Mouse (Mus musculus) spleen, adult 2 months (tissue): ENCODE measurements around the gene Brinp2. TPM values are rescaled to one million over a fixed set of nuclear protein-coding genes. Genes with fewer than 3 reads are reported as not detected.

Source experiments
- DNase-seq, 2 experiments: peaks; one replicate each; pipeline versions ENCODE4 v3.0.0 to v3.0.0-alpha.2; 2012 to 2021; ENCODE audit warnings: low spot score in 2 of 2, low read depth in 1 of 2
- H3K27ac ChIP-seq: fragments of 200-500 bp; 2 replicates; pipeline ENCODE4 v1.5.1; 2012; ENCODE audit warnings: low read length, inconsistent platforms; ENCODE audit not compliant: insufficient read depth
- H3K27me3 ChIP-seq: fragments of 200-500 bp; 2 replicates; pipeline ENCODE4 v1.6.1; 2012; ENCODE audit warnings: mild to moderate bottlenecking, moderate library complexity, low read length, inconsistent platforms; ENCODE audit not compliant: control insufficient read depth, insufficient read depth
- H3K36me3 ChIP-seq: fragments of 200-500 bp; 2 replicates; pipeline ENCODE4 v1.6.1; 2012; ENCODE audit warnings: mild to moderate bottlenecking, low read length, inconsistent platforms; ENCODE audit not compliant: control insufficient read depth, insufficient read depth
- H3K4me1 ChIP-seq: fragments of 200-500 bp; 2 replicates; pipeline ENCODE4 v1.6.1; 2011; ENCODE audit warnings: inconsistent platforms; ENCODE audit not compliant: control insufficient read depth, insufficient read depth, insufficient read length
- H3K4me3 ChIP-seq: fragments of 200-500 bp; 2 replicates; pipeline ENCODE4 v1.5.1; 2011; ENCODE audit warnings: mild to moderate bottlenecking, inconsistent platforms; ENCODE audit not compliant: insufficient read depth, insufficient read length; ENCODE audit errors: extremely low read depth
- CTCF ChIP-seq: fragments of 200-500 bp; IDR thresholded peaks from 2 replicates; pipeline ENCODE4 v1.5.1; 2011; ENCODE audit warnings: mild to moderate bottlenecking, inconsistent platforms; ENCODE audit not compliant: insufficient read depth, insufficient read length, insufficient replicate concordance; ENCODE audit errors: extremely low read depth
- POLR2A ChIP-seq: fragments of 200-500 bp; IDR thresholded peaks from 2 replicates; pipeline ENCODE4 v1.6.1; 2011; ENCODE audit warnings: low read depth, low read length, inconsistent platforms
- WGBS: fragments of 180-500 bp; shearing (Covaris S2); methylation state at CpG from one replicate; pipeline ENCODE4 v1.1.7; 2018; 5-methylcytosine and 5-hydroxymethylcytosine counted together
- polyA plus RNA-seq: library from polyadenylated mRNA; depleted of rRNA; stranded (reverse); fragments of >200 nt; gene quantifications from 2 replicates; pipeline ENCODE4 v1.2.3, GENCODE M21; 2012

Brinp2 gene
- polyA plus RNA-seq, 1 experiment = 0.27 TPM

GRCm38 (mm10) chr1:158383210-158383609, 27.1 kb upstream of the Brinp2 start:
- DNase-seq = no peak
- WGBS = 80% methylated on average over 3 of the region's 3 CpGs
- no peaks in the 10 kb centered on the region for H3K36me3 ChIP-seq
- no peaks in the 10 kb centered on the region for H3K4me1 ChIP-seq
- TF ChIP-seq CTCF = no peak
- no peak for TF ChIP-seq POLR2A
- H3K4me3 ChIP-seq = no peak overlapping the region
- no peak overlapping the region for H3K27ac ChIP-seq
- no peaks in the 10 kb centered on the region for H3K27me3 ChIP-seq

GRCm38 (mm10) chr1:158382277-158382676, 26.2 kb upstream of the Brinp2 start:
- Histone ChIP-seq H3K27me3 (no peaks in the 10 kb centered on the region), H3K27ac (no peak overlapping the region), H3K4me3 (no peak overlapping the region), H3K4me1 (no peaks in the 10 kb centered on the region), H3K36me3 (no peaks in the 10 kb centered on the region)
- TF ChIP-seq CTCF (no peak), POLR2A (no peak)
- WGBS = 78% methylated on average over 6 of the region's 6 CpGs
- no peak for DNase-seq

GRCm38 (mm10) chr1:158364461-158364860, 8.3 kb upstream of the Brinp2 start:
- Histone ChIP-seq H3K4me3 (no peak overlapping the region), H3K27me3 (no peaks in the 10 kb centered on the region), H3K4me1 (no peaks in the 10 kb centered on the region), H3K27ac (no peak overlapping the region), H3K36me3 (no peaks in the 10 kb centered on the region)
- TF ChIP-seq POLR2A (no peak), CTCF (no peak)
- DNase-seq = no peak
- 50% methylated on average over 1 of the region's 1 CpGs for WGBS

- no peak overlapping the region for H3K4me3 ChIP-seq
- H3K36me3 ChIP-seq = no peaks in the 10 kb centered on the region
- H3K27me3 ChIP-seq = no peaks in the 10 kb centered on the region
- H3K27ac ChIP-seq = no peak overlapping the region
- DNase-seq = no peak
- 6% methylated on average over 35 of the region's 37 CpGs for WGBS
- no peaks in the 10 kb centered on the region for H3K4me1 ChIP-seq
- TF ChIP-seq POLR2A (no peak), CTCF (no peak)
These were observed 6.4 kb upstream of the Brinp2 start for GRCm38 (mm10) chr1:158362292-158363101.

- no peaks in the 10 kb centered on the region for H3K27me3 ChIP-seq
- H3K36me3 ChIP-seq = no peaks in the 10 kb centered on the region
- no peak within 1 kb of the TSS for H3K4me3 ChIP-seq
- H3K27ac ChIP-seq = no peak within 1 kb of the TSS
- 8% methylated on average over 2 of the region's 2 CpGs for WGBS
- TF ChIP-seq POLR2A (no peak), CTCF (no peak)
- no peaks in the 10 kb centered on the region for H3K4me1 ChIP-seq
- no peak for DNase-seq
These were observed 5.8 kb upstream of the Brinp2 start, which contains the start of gene Astn1 for GRCm38 (mm10) chr1:158361964-158362291. Gene Astn1 (plus strand): TSS chr1:158362273.

GRCm38 (mm10) chr1:158355177-158356050, 712 bp downstream of the Brinp2 start:
- Histone ChIP-seq H3K4me1 (no peaks in the 10 kb centered on the region), H3K36me3 (no peaks in the 10 kb centered on the region), H3K27me3 (peaks cover 2% of the 10 kb centered on the region; the same call in 1 of the 2 replicates), H3K27ac (no peak overlapping the region), H3K4me3 (no peak overlapping the region)
- WGBS = 13% methylated on average over 28 of the region's 28 CpGs
- TF ChIP-seq POLR2A = no peak
- TF ChIP-seq CTCF = no peak
- no peak for DNase-seq
